Mouse (Mus musculus): ENCODE data around the gene Snrnp25.

Snrnp25 gene

GRCm38 (mm10) chr11:32205058-32205873 is at the start of gene Snrnp25:
TSS of gene Snrnp25 (plus strand) at chr11:32205415.
- DNase-seq (ENCODE audit: low read depth): peak; percentile 98

GRCm38 (mm10) chr11:32156854-32157630 is 48.2 kb upstream of the Snrnp25 start:
- peak; percentile 69 for DNase-seq (ENCODE audit: low read depth)

DNA sequence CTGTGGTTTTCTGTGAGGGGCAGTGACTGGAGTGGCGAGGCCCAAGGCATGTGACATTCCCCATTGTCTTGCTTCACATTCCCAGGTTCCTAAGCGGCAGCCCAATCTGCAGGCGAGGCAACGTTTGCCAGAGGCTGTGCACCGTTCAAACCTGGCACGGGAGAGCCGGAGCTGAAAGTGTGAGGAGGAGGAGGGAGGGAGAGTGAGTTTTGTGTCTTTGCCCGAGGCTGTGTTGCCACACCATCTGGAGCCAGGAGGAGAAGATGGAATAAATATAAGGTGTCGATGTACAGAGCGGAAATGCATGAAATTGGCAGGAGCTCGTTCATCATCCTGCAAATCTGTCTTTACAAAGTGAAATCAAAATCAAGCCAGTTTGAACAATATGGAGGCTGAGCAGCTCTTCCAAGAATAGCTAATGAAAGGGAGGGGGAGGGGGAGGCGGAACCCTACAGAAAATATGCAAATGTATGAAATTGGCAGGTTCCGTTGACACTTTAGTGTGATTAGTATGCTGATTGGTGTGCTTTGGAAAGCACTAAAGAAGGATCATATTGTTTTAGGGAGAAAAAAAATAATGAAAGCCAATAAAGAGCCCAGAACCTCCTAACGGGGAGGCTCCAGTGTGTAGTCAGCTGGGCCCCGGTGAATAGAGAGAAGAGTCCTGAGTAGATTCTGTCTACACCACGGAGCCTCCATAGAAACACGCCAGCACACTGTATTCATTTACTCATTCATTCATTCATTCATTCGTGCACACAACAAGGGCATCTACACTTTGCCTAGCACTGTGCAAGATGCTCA is 47.2 kb upstream of the Snrnp25 start:
- no peak for DNase-seq (ENCODE audit: low read depth)

GRCm38 (mm10) chr11:32159176-32159575 is 46.0 kb upstream of the Snrnp25 start:
- DNase-seq (ENCODE audit: low read depth): no peak

DNA sequence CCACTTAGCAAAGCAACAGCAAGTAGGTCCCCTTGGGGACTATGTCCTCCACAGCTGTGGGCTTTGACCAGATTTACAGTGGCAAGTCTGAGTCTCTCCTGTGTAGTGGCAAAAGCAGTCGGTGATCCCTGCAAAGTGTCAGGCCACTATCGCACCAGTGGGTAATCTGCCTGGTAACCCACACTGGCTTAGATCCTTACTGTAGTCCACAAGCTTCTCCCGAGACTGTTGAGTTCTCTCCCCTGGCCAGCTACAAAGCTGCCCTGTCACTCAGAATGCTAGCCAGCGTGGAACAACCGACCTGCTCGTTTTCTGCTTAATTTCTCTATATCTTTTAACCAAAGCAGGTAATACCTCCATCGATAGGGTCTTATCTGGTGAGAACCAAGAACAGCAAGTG is 44.9 kb upstream of the Snrnp25 start:
- DNase-seq (ENCODE audit: low read depth): no peak

DNA sequence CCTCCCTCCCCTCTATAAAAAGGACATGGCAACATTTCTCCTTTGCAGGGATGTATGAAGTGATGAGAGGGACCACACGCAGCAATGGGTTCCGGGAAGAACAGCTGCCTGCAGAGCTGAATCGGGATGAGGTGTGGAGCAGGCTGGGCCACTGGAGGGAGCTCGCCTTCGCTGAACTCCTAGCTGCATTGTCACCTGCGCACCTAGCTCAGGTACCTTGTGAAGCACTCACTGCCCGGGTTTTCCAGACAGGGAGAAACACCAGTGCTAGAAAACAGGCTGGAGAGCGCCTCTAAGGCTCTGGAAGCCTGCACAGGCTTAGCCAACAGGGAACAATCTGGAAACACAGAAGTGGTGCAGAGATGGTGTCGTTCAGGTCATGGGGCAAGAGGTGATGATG is 43.7 kb upstream of the Snrnp25 start:
- no peak for DNase-seq (ENCODE audit: low read depth)

GRCm38 (mm10) chr11:32161922-32162804 is 43.1 kb upstream of the Snrnp25 start:
- DNase-seq (ENCODE audit: low read depth): peak; percentile 45

GRCm38 (mm10) chr11:32166683-32167082 is 38.5 kb upstream of the Snrnp25 start:
- DNase-seq (ENCODE audit: low read depth): no peak

DNA sequence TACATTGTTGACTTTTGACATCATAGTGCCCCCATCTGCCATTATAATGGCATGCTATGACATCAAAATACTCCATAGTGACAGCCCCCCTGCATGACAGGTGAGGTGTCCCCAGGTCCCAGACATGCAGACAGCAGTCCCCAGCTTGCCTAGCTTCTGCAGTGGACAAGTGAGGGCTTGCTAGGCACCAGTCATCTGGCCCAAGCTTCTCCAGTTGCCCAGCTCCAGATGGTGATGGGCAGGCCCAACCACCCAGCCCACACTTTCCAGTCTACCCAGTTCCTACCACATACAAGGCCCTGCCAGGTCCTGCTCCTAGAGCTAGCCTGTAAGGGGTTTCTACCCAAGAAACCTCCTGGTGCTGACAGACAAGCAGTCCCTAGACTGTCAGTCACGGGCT is 26.7 kb upstream of the Snrnp25 start:
- no peak for DNase-seq (ENCODE audit: low read depth)

DNA sequence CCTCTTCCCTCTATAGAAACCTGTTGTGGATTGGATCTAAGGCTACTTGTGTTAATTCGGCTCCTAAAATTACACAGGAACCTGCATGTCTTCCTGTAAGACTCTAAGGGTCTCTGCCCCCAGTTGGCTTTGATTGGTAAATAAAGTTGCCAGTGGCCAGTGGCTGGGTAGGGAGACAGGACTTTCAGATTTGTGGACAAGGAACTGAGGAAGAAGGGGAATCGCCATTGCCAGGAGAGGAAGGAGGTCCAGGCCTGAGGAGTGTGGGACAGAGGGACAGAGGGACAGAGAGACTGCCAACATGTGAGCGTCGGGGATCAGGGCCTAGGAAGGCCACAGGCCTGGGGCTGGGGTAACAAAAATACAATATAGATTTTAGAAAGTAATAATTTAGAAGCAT is 24.0 kb upstream of the Snrnp25 start:
- DNase-seq (ENCODE audit: low read depth): no peak

DNA sequence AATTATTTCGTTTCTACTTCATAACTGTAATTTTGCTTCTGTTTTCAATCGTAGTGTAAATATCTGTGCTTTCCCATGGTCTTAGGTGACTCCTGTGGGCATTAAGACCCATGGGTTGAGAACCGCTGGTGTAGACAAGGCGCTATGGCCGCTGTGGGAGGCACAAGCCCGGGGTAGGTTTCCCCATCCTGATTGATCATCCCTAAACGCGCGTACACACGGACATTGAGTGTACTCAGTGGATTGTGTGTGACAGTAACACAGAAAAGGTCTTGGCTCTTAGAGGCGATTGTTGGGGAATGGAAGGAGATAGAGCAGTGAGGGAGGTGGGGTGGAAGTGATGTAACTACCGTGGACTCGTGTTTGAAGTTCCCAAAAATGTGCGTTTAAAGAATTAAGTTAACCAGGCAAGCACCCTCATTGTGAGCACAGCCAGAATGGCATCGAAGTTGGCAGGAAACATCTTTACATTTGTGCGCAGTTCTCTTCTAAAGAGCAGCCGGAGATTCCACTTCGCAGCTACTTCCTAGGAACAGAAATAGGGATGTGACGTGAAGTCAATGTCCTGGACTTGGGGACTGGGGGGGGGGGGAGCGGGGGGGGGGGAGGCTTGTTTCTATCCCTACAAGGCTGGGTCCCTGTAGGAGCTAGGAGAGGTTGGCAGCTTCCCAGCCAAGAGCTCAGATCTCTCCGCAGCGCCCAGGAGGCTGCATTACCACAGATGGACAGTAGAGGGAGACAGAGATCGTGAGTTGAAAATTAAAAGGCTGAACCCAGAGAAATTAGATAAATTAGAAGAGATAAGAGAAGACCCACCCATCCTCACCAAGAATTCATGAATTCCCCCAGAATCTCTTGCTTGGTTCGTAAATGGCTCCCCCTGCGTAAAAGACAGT is 23.0 kb upstream of the Snrnp25 start:
- peak; percentile 59 for DNase-seq (ENCODE audit: low read depth)

GRCm38 (mm10) chr11:32184469-32184868 is 20.7 kb upstream of the Snrnp25 start:
- DNase-seq (ENCODE audit: low read depth): no peak

DNA sequence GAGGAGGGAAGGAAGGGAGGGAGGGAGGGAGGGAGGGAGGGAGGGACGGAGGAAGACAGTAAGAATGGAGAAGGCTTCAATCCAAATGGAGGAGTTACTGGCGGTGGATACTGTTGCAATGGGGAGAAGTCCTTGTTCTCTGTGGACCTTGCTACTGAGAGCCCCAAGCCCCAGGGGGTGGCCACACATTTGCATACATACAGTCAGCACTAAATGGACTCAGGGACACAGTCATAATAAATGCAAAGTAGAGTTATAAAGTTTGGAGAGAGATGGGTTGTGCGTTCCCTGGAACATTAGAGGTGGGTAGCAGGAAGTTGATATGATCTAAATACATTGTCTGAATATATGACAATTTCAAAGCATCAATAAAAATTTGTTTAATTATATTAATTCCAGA is 19.2 kb upstream of the Snrnp25 start:
- DNase-seq (ENCODE audit: low read depth): no peak

GRCm38 (mm10) chr11:32187256-32187655 is 18.0 kb upstream of the Snrnp25 start:
- no peak for DNase-seq (ENCODE audit: low read depth)

GRCm38 (mm10) chr11:32188881-32189280 is 16.3 kb upstream of the Snrnp25 start:
- DNase-seq (ENCODE audit: low read depth): no peak

DNA sequence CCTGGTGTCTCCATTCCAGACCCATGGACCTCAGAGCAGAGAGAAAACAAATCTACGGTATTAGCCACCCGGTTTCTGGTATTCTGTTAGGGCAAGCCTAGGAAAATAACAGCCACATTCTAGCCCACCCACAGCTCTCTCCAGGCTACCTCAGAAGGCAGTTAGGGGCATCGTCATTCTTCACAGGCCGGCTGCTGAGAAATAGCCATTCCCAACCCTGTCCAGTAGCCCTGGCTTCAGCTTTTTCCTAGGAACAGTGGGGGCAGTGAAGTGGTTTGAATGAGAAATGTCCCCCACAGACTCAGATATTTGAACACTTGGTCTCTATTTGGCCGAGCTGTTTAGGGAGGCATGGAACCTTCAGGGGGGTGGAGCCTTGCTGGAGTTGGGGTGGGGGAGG is 15.8 kb upstream of the Snrnp25 start:
- DNase-seq (ENCODE audit: low read depth): no peak

DNA sequence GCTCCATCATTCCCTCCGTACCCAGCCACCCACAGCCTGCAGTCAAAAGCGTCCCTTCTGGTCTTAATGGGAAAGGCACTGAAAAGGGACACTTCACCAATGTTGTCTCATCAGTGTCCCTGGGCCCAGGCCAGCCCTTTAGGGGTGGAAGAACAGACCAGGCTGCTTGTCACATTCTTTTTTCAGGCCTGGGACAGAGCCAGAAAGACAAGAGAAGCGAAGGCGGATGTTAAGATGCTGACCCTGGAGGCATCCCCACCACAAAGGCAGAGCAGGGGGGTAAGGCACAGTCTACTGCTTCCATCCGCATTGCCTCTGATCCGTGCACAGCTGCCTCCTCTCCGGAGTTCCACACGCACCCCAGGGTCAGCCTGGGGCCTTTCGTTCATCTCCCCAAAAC is 15.1 kb upstream of the Snrnp25 start:
- DNase-seq (ENCODE audit: low read depth): no peak

DNA sequence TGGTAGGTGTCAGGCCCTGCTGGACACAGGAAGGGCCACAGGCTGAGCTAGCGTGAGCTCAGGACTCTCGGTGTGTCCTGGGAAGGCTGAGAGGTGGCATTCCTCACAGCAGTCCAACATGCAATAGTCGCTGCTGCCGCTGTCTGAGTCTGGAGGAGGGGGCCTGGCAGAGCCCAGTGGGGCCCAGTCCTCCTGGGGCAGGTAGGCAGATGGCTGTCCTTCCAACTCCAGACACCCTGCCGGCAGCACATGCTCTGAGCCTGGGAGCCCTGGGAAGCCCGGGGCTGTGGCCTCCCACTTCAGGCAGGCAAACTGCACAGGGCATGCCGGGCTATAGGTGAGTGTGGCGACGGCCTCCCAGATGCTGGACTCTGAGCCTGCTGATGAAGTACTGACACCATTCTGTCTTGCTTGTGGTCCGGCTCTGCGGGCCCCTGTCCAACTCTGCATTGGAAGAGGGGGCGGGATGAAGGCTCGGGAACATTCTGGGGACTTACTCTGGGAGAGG is 14.6 kb upstream of the Snrnp25 start:
- DNase-seq (ENCODE audit: low read depth): no peak

DNA sequence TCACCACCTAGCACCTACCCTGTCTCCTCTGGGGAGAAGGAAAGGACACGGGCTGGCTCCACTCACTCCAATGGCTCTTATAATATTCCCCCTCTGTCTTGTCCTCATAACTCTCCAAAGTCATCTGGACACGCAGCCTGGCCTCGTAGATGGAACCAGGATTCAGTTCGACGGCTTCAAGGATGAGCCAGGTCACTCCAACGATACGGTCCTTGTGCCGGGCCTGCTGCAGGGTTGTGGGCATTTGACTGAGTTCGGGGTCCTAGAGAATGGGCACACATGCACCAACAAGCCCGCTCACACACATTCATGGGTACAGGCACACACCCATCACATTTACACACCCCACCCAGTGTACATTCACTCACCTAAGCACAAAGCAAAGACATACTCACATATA is 12.1 kb upstream of the Snrnp25 start:
- DNase-seq (ENCODE audit: low read depth): no peak

- no peak for DNase-seq (ENCODE audit: low read depth)
Measured at GRCm38 (mm10) chr11:32194086-32194485, 11.1 kb upstream of the Snrnp25 start.
